Mouse (Mus musculus) heart, adult 8-10 months (tissue): ENCODE measurements at regions not wholly inside any gene's neighbourhood (a gene's known extent, or its start where the extent isn't known, plus 50 kb on each side); places are given as distances from the start of the nearest gene placed in this dataset.

Experiments used
- DNase-seq: peaks from one replicate; pipeline ENCODE4 v3.0.0; 2022; ENCODE audit warnings: low spot score

GRCm38 (mm10) chr16:84581166-84581565 is 66.2 kb downstream of the A730009L09Rik start:
- DNase-seq: no peak

- DNase-seq: peak; percentile 33
Measured at GRCm38 (mm10) chr16:84583323-84583722, 68.4 kb downstream of the A730009L09Rik start.

GRCm38 (mm10) chr16:84583773-84584229 is 68.9 kb downstream of the A730009L09Rik start:
- no peak for DNase-seq

- no peak for DNase-seq
Measured at GRCm38 (mm10) chr16:84584724-84585399, 69.9 kb downstream of the A730009L09Rik start.

GRCm38 (mm10) chr16:84592978-84593377 is 78.1 kb downstream of the A730009L09Rik start:
- no peak for DNase-seq

GRCm38 (mm10) chr16:84602969-84603368 is 88.0 kb downstream of the A730009L09Rik start:
- DNase-seq: no peak

GRCm38 (mm10) chr16:84603465-84604205 is 88.7 kb downstream of the A730009L09Rik start:
- no peak for DNase-seq

GRCm38 (mm10) chr16:84604272-84604975 is 89.5 kb downstream of the A730009L09Rik start:
- no peak for DNase-seq

- no peak for DNase-seq
Measured at GRCm38 (mm10) chr16:84606010-84606803, 91.3 kb downstream of the A730009L09Rik start.

GRCm38 (mm10) chr16:84606804-84607095 is 91.8 kb downstream of the A730009L09Rik start:
- no peak for DNase-seq

- DNase-seq: no peak
Measured at GRCm38 (mm10) chr16:84607503-84607902, 92.6 kb downstream of the A730009L09Rik start.

GRCm38 (mm10) chr16:84615683-84616082 is 100.8 kb downstream of the A730009L09Rik start:
- DNase-seq: no peak

- no peak for DNase-seq
Measured at GRCm38 (mm10) chr16:84616132-84616531, 101.2 kb downstream of the A730009L09Rik start.

GRCm38 (mm10) chr16:84618379-84618778 is 103.5 kb downstream of the A730009L09Rik start:
- no peak for DNase-seq

- no peak for DNase-seq
Measured at GRCm38 (mm10) chr16:84619876-84620275, 105.0 kb downstream of the A730009L09Rik start.

- DNase-seq: no peak
Measured at GRCm38 (mm10) chr16:84620861-84621260, 105.9 kb downstream of the A730009L09Rik start.

- DNase-seq: peak; percentile 33
Measured at GRCm38 (mm10) chr16:84621300-84622031, 106.5 kb downstream of the A730009L09Rik start.

GRCm38 (mm10) chr16:84623346-84624085 is 108.6 kb downstream of the A730009L09Rik start:
- DNase-seq: no peak

GRCm38 (mm10) chr16:84624443-84625109 is 109.7 kb downstream of the A730009L09Rik start:
- no peak for DNase-seq
